Mouse (Mus musculus) thymus, adult 2 months (tissue): ENCODE results near the gene Fam151b.

Experiments
- CTCF ChIP-seq: fragments of 200-500 bp; IDR thresholded peaks from 2 replicates; pipeline ENCODE4 v1.5.1; 2012; ENCODE audit warnings: mild to moderate bottlenecking, control low read depth, low read length, moderate library complexity, borderline replicate concordance; ENCODE audit not compliant: control insufficient read depth, poor library complexity, insufficient read depth; ENCODE audit errors: extremely low read depth
- POLR2A ChIP-seq: fragments of 200-500 bp; IDR thresholded peaks from 2 replicates; pipeline ENCODE4 v1.6.1; 2012; ENCODE audit warnings: mild to moderate bottlenecking, low read length, control low read depth, moderate library complexity; ENCODE audit not compliant: control insufficient read depth, poor library complexity, insufficient read depth; ENCODE audit errors: extremely low read depth

DNA sequence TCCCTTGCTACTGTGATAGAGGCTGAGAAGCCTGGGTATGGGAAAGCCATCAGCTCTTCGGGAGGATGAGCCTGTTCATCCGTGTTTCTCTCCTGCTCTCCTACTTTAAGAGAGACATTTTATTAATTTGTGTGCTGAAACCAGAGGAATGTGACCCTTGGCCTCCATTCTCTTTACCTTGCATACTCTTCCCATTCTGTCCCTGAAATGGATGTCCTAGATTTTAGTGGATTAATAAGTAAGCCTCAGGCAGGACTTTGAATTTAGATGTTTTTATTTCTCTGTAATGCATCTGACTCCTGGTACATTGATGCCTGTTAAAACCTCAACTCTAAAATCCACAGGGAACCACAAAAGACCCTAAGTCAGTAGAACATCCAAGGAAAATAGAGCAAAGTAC is 14.4 kb downstream of the Fam151b start:
- TF ChIP-seq POLR2A: no peak
- TF ChIP-seq CTCF: no peak
